Mouse (Mus musculus) right cerebral cortex, adult 2 months (tissue): ENCODE measurements around the gene Atp13a2.

Source experiments
- DNase-seq, 2 experiments: peaks; one replicate each; pipeline ENCODE4 v3.0.0; 2021 to 2022; ENCODE audit warnings: low spot score in 2 of 2

Atp13a2 gene

GRCm38 (mm10) chr4:140962207-140962909 is 24.3 kb upstream of the Atp13a2 start:
- no peak for DNase-seq

- DNase-seq, result no peak
Observed at GRCm38 (mm10) chr4:140962950-140963349, 23.7 kb upstream of the Atp13a2 start.

GRCm38 (mm10) chr4:140963941-140964597 is 22.6 kb upstream of the Atp13a2 start:
- DNase-seq, result peak; percentile 53 to 60

GRCm38 (mm10) chr4:140964620-140965019 is 22.1 kb upstream of the Atp13a2 start:
- DNase-seq, result peak; percentile 83 to 86

GRCm38 (mm10) chr4:140967386-140968159 is 19.1 kb upstream of the Atp13a2 start:
- DNase-seq, result no peak

- DNase-seq, result no peak
Observed at GRCm38 (mm10) chr4:140971691-140972090, 15.0 kb upstream of the Atp13a2 start.

- DNase-seq, result no peak
Observed at GRCm38 (mm10) chr4:140974408-140974807, 12.3 kb upstream of the Atp13a2 start.

- no peak for DNase-seq
Observed at GRCm38 (mm10) chr4:140975356-140975755, 11.3 kb upstream of the Atp13a2 start.

- no peak for DNase-seq
Observed at GRCm38 (mm10) chr4:140977278-140977677, 9.4 kb upstream of the Atp13a2 start.

GRCm38 (mm10) chr4:140977886-140978692 is 8.6 kb upstream of the Atp13a2 start:
- no peak for DNase-seq

GRCm38 (mm10) chr4:140981605-140982004 is 5.1 kb upstream of the Atp13a2 start:
- DNase-seq, result no peak

- no peak for DNase-seq
Observed at GRCm38 (mm10) chr4:140982808-140983207, 3.9 kb upstream of the Atp13a2 start.

GRCm38 (mm10) chr4:140983442-140983841 is 3.2 kb upstream of the Atp13a2 start:
- no peak for DNase-seq

GRCm38 (mm10) chr4:140984544-140984943 is 2.1 kb upstream of the Atp13a2 start:
- DNase-seq, result no peak

GRCm38 (mm10) chr4:140986024-140986710 is 506 bp upstream of the Atp13a2 start:
- DNase-seq, result no peak

- DNase-seq, result no peak
Observed at GRCm38 (mm10) chr4:140987476-140987875, 803 bp downstream of the Atp13a2 start.

GRCm38 (mm10) chr4:140988706-140989290 is 2.1 kb downstream of the Atp13a2 start:
- DNase-seq, result no peak

GRCm38 (mm10) chr4:140989447-140989846 is 2.8 kb downstream of the Atp13a2 start:
- no peak for DNase-seq

- no peak for DNase-seq
Observed at GRCm38 (mm10) chr4:140992215-140992614, 5.5 kb downstream of the Atp13a2 start.

- no peak for DNase-seq
Observed at GRCm38 (mm10) chr4:140993846-140994245, 7.2 kb downstream of the Atp13a2 start.

GRCm38 (mm10) chr4:140995811-140996210 is 9.1 kb downstream of the Atp13a2 start:
- no peak for DNase-seq
